Mouse (Mus musculus) myocyte (in vitro differentiated cells): ENCODE data around the gene 1700029P11Rik.

Source experiments
- CEBPB ChIP-seq: IDR thresholded peaks from 2 replicates; pipeline ENCODE4 v1.6.1; 2011; ENCODE audit warnings: mild to moderate bottlenecking, moderate library complexity; ENCODE audit not compliant: poor library complexity, insufficient read depth, severe bottlenecking
- E2F4 ChIP-seq: IDR thresholded peaks from one replicate; pipeline ENCODE4 v1.6.1; 2011; ENCODE audit warnings: mild to moderate bottlenecking, control low read depth, moderate library complexity; ENCODE audit not compliant: insufficient read depth
- MAX ChIP-seq: IDR thresholded peaks from one replicate; pipeline ENCODE4 v1.6.1; 2011; ENCODE audit warnings: low read depth, mild to moderate bottlenecking, control low read depth
- MYOD1 ChIP-seq, 3 experiments: IDR thresholded peaks; one replicate each; pipeline ENCODE4 v1.6.1; 2011; ENCODE audit warnings: control low read depth in 2 of 3, low read depth in 2 of 3, mild to moderate bottlenecking in 2 of 3, moderate library complexity in 1 of 3; ENCODE audit not compliant: insufficient read length in 2 of 3, control insufficient read depth in 1 of 3
- MYOG ChIP-seq, 3 experiments: IDR thresholded peaks; one replicate each; pipeline ENCODE4 v1.6.1; 2011; ENCODE audit warnings: control low read depth in 2 of 3, low read depth in 2 of 3, mild to moderate bottlenecking in 2 of 3; ENCODE audit not compliant: insufficient read length in 2 of 3, control insufficient read depth in 1 of 3, insufficient read depth in 1 of 3
- POLR2A ChIP-seq: IDR thresholded peaks from one replicate; pipeline ENCODE4 v1.6.1; 2011; ENCODE audit warnings: low read depth, mild to moderate bottlenecking, control low read depth, moderate library complexity; ENCODE audit not compliant: insufficient read length
- POLR2AphosphoS2 ChIP-seq: IDR thresholded peaks from one replicate; pipeline ENCODE4 v1.6.1; 2011; ENCODE audit warnings: low read depth, control low read depth; ENCODE audit not compliant: insufficient read length
- REST ChIP-seq: IDR thresholded peaks from one replicate; pipeline ENCODE4 v1.6.1; 2011; ENCODE audit warnings: mild to moderate bottlenecking, control low read depth, moderate library complexity; ENCODE audit not compliant: insufficient read depth, insufficient read length
- SRF ChIP-seq: IDR thresholded peaks from one replicate; pipeline ENCODE4 v1.6.1; 2011; ENCODE audit warnings: low read depth; ENCODE audit not compliant: control insufficient read depth, insufficient read length
- TCF12 ChIP-seq: IDR thresholded peaks from one replicate; pipeline ENCODE4 v1.6.1; 2011; ENCODE audit warnings: mild to moderate bottlenecking, control low read depth; ENCODE audit not compliant: poor library complexity, insufficient read depth, severe bottlenecking
- TCF3 ChIP-seq: IDR thresholded peaks from one replicate; pipeline ENCODE4 v1.6.1; 2011; ENCODE audit warnings: low read depth, control low read depth; ENCODE audit not compliant: insufficient read length
- USF1 ChIP-seq: IDR thresholded peaks from one replicate; pipeline ENCODE4 v1.6.1; 2011; ENCODE audit warnings: low read depth, mild to moderate bottlenecking, control low read depth, moderate library complexity

GRCm38 (mm10) chr15:81958906-81959305 lies 21.4 kb upstream of the 1700029P11Rik start:
- TF ChIP-seq TCF12 (no peak), E2F4 (no peak), POLR2A (no peak), USF1 (no peak), POLR2AphosphoS2 (no peak), MYOG (IDR thresholded peaks at IDR 0.05; ENCODE audit: control insufficient read depth in 1 of 3, insufficient read depth in 1 of 3, insufficient read length in 2 of 3, low read depth in 2 of 3) (no peak), REST (no peak), MAX (no peak), CEBPB (no peak), MYOD1 (IDR thresholded peaks at IDR 0.05; ENCODE audit: control insufficient read depth in 1 of 3, insufficient read length in 2 of 3, low read depth in 2 of 3) (no peak), TCF3 (no peak), SRF (no peak)
